Mouse (Mus musculus) sigmoid colon, adult 10 weeks (tissue): ENCODE results near the gene Lsm12. TPM values are rescaled to one million over a fixed set of nuclear protein-coding genes. Genes with fewer than 3 reads are reported as not detected.

Experiments used
- polyA plus RNA-seq: library from polyadenylated mRNA; stranded (reverse); fragments of 350-450 nt; fragmentation: Illumina TruSeq; extraction: RNeasy Lipid Tissue Mini Kit (QIAGEN cat#74804); gene quantifications from one replicate; pipeline ENCODE4 v1.2.3, GENCODE M21; 2014; ENCODE audit warnings: low read depth, low replicate concordance

The Lsm12 gene
- 57.3 TPM for polyA plus RNA-seq

DNA sequence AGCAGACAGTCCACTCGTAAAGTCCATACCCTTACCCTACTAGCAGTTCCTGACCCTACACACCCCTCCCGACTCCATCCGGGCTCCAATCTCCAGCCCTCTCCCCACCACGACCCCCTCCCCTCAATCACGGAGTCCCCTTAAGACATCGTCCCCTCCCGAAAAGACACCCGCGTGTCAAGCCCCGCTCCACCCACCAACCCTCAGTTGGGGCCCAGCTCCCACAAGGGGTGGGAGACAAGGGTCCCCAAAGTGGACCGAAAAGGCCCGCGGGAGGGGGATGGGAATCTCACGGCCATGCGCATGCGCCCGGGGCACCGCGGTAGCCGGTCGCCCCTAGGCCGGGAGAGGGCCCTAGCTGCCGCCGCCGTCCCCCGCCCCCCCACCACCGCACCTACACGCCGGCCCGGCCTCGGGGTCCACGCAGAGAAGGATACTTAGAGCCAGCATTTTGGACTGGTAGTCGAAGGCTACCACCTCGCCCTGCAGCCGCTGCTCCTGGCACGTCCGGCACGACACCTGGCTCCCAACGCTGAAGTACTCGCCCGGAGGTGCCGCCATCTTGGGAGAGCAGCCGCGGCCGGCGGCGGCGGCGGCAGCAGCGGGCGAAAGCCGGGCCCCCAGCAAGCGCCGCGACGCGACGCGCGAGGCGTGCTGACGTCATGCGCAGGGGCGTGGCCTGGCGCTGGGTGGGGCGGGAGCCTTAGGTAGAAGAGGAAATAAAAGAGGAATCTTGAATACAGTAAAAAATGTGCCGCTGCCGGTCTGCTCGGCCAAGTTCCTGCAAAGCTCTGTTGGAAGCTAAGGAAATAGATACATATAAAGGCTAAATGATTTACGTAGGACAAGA is at the start of gene Lsm12:
Gene Lsm12 (minus strand): TSS at position 651 of the 850 bp plus-strand sequence.

DNA sequence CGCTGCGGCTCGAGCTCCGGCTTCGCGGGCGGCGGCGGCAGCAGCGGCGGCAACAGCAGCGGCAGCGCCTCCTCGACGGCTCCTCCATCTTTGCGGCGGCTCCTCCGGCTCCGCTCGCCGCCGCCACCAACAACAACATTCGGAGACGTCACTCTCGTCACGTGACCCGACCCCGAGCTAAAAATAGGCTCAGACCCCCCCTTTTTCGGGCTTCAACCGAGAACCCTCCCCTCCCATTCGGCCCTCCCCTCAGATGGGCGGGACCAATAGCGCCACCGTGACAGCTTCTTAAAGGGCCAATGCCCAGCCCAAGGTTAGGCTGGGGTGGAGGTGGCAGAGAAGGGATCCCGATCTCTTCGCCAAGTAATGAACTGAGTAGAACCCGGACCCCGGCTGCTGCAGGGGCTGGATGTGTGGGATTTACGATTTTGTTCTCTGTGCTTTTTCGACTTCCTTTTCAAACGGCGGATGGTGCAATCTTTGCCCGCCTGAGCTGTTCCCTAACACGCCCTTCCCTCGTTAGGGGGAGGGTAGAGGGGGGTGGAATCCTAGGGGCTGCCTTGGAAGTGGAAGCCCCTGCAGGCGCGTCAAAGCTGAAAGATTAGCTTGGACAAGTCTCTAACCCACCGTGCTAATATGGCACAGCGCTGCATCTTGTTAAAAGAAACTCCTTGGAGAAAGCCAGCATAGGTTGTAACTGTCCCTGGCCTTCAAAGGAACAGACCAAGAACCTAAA is 45.1 kb upstream of the Lsm12 start, which contains the start of gene Hdac5:
Gene Hdac5 (minus strand): TSS at position 161 of the 736 bp plus-strand sequence.

GRCm38 (mm10) chr11:102189461-102190436 is 4.7 kb upstream of the Lsm12 start, which contains the start of gene G6pc3:
Gene G6pc3, plus strand, starts transcription at chr11:102189620.

GRCm38 (mm10) chr11:102156039-102156785 is 28.9 kb downstream of the Lsm12 start, which contains the start of gene Tmem101:
Gene Tmem101, minus strand, starts transcription at chr11:102156404.

DNA sequence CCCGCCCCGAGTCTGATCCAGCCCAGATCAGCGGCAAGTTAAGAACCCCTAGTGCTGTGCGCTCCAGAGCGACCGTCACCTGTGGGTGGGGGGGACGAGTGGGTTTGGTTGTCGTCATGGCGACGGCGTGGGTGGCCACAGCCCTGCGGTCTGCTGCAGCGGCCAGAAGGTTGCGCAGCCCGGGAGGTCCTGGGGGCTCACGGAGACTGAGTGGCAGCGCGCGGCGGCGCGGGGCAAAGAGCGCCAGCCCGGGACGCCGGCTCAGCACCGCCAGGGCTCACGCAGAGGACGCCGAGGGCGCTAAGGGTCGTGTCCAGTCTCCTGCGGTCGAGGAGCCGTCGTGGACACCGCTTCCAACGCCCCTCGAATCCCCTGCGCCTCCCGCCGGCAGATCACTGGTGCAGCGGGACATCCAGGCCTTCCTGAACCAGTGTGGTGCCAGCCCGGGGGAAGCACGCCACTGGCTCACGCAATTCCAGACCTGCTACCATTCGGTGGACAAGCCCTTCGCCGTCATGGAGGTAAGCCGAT is 39.6 kb downstream of the Lsm12 start, which contains the start of gene Nags:
Gene Nags (plus strand): TSS at position 43 of the 531 bp plus-strand sequence.

Other genes starting within 250 kb of the Lsm12 start
- not detected for gene Sost, start 218.3 kb downstream of the Lsm12 start, polyA plus RNA-seq
- not detected for gene Cfap97d1, start 201.0 kb downstream of the Lsm12 start, polyA plus RNA-seq
- gene Dusp3, start 198.3 kb downstream of the Lsm12 start, polyA plus RNA-seq = 27.1 TPM
- gene Mpp3, start 156.8 kb downstream of the Lsm12 start, polyA plus RNA-seq = 2.8 TPM
- gene Cd300lg, start 143.8 kb downstream of the Lsm12 start, polyA plus RNA-seq = 4.8 TPM
- gene Mpp2, start 96.8 kb downstream of the Lsm12 start, polyA plus RNA-seq = 0.44 TPM
- not detected for gene Ppy, start 84.0 kb downstream of the Lsm12 start, polyA plus RNA-seq
- gene Pyy, start 77.5 kb downstream of the Lsm12 start, polyA plus RNA-seq = 9.1 TPM
- gene Nags, start 39.8 kb downstream of the Lsm12 start, polyA plus RNA-seq = not detected
- 4.1 TPM for gene Tmem101, start 28.9 kb downstream of the Lsm12 start, polyA plus RNA-seq
- gene G6pc3, start 4.3 kb upstream of the Lsm12 start, polyA plus RNA-seq = 3.1 TPM
- gene Hdac5, start 44.9 kb upstream of the Lsm12 start, polyA plus RNA-seq = 2.8 TPM
- gene BC030867, start 63.6 kb upstream of the Lsm12 start, polyA plus RNA-seq = not detected
- gene Asb16, start 83.4 kb upstream of the Lsm12 start, polyA plus RNA-seq = 0.66 TPM
- gene Tmub2, start 99.6 kb upstream of the Lsm12 start, polyA plus RNA-seq = 7.2 TPM
- gene Atxn7l3, start 111.3 kb upstream of the Lsm12 start, polyA plus RNA-seq = 8.9 TPM
- 48.8 TPM for gene Ubtf, start 134.4 kb upstream of the Lsm12 start, polyA plus RNA-seq
- not detected for gene Slc4a1, start 180.9 kb upstream of the Lsm12 start, polyA plus RNA-seq
- gene Rundc3a, start 208.1 kb upstream of the Lsm12 start, polyA plus RNA-seq = 0.32 TPM
- 8.5 TPM for gene Slc25a39, start 222.7 kb upstream of the Lsm12 start, polyA plus RNA-seq
- 9.7 TPM for gene Grn, start 245.0 kb upstream of the Lsm12 start, polyA plus RNA-seq